ENCODE assay signal across 11 mouse cellular contexts in genomic region chr2:142732370-142732769, GRCm38 (mm10).
DNase-seq lines count a peak whose midpoint lies in the region; ATAC-seq lines count a peak whose summit lies in the region.
"Had no signal": no experiment of that assay in that cellular context is flagged by ENCODE, and none has a peak within 500 bp of the region (broad histone marks: within the 10 kb centered on the region; RNA-seq: fewer than 3 reads in every experiment).

No protein-coding gene starts in this region.

- peaks cover 11% of the 10 kb centered on the region for H3K4me1 ChIP-seq in embryonic facial prominence, embryonic 13.5 days
- no peaks in the 10 kb centered on the region for H3K4me1 ChIP-seq in embryonic facial prominence, embryonic 10.5 days
- peaks cover 7% of the 10 kb centered on the region for H3K4me1 ChIP-seq in midbrain, embryonic 11.5 days (ENCODE audit: control insufficient read depth, insufficient read depth, low read length)
- H3K4me1 ChIP-seq in midbrain, embryonic 10.5 days, result peaks cover 19% of the 10 kb centered on the region
- H3K4me1 ChIP-seq: neural tube, embryonic 12.5 days had no signal

- 0 out of 2 replicates have a peak, but pooled peaks cover 2% of the 10 kb centered on the region for H3K36me3 ChIP-seq in embryonic facial prominence, embryonic 13.5 days
- H3K36me3 ChIP-seq in embryonic facial prominence, embryonic 10.5 days (replicated peaks), result no peaks in the 10 kb centered on the region
- no peaks in the 10 kb centered on the region for H3K36me3 ChIP-seq in midbrain, embryonic 11.5 days (ENCODE audit: control insufficient read depth, insufficient read depth, low read length)
- no peaks in the 10 kb centered on the region for H3K36me3 ChIP-seq in midbrain, embryonic 10.5 days
- H3K36me3 ChIP-seq: midbrain, embryonic 12.5 days; neural tube, embryonic 12.5 days had no signal

- H3K9me3 ChIP-seq in embryonic facial prominence, embryonic 13.5 days, result no peaks in the 10 kb centered on the region
- no peaks in the 10 kb centered on the region for H3K9me3 ChIP-seq in embryonic facial prominence, embryonic 10.5 days
- H3K9me3 ChIP-seq in midbrain, embryonic 11.5 days (ENCODE audit: control insufficient read depth, low read length), result no peaks in the 10 kb centered on the region
- no peaks in the 10 kb centered on the region for H3K9me3 ChIP-seq in midbrain, embryonic 10.5 days (replicated peaks)
- H3K9me3 ChIP-seq: midbrain, embryonic 12.5 days; neural tube, embryonic 12.5 days had no signal

- 94% methylated on average over 4 of the region's 4 CpGs for WGBS in embryonic facial prominence, embryonic 13.5 days
- WGBS in embryonic facial prominence, embryonic 10.5 days, result 90% methylated on average over 4 of the region's 4 CpGs
- 91% methylated on average over 4 of the region's 4 CpGs for WGBS in midbrain, embryonic 11.5 days
- WGBS in midbrain, embryonic 10.5 days, result 91% methylated on average over 4 of the region's 4 CpGs

- no peak overlapping the region for H3K4me3 ChIP-seq in embryonic facial prominence, embryonic 13.5 days
- no peak overlapping the region for H3K4me3 ChIP-seq in embryonic facial prominence, embryonic 10.5 days
- no peak overlapping the region for H3K4me3 ChIP-seq in midbrain, embryonic 11.5 days (ENCODE audit: low read depth, low read length)
- no peak overlapping the region for H3K4me3 ChIP-seq in midbrain, embryonic 10.5 days
- H3K4me3 ChIP-seq: midbrain, embryonic 12.5 days; neural tube, embryonic 12.5 days had no signal

- no peak for ATAC-seq in embryonic facial prominence, embryonic 13.5 days (ENCODE audit: insufficient number of reproducible peaks, insufficient read depth, low FRiP score, low TSS enrichment, low read depth)
- ATAC-seq in midbrain, embryonic 11.5 days (ENCODE audit: low FRiP score), result no peak

- H3K9ac ChIP-seq in embryonic facial prominence, embryonic 13.5 days, result no peak overlapping the region
- H3K9ac ChIP-seq in midbrain, embryonic 11.5 days (ENCODE audit: low read length), result no peak overlapping the region
- H3K9ac ChIP-seq: midbrain, embryonic 12.5 days; neural tube, embryonic 12.5 days had no signal

- no peak for DNase-seq in embryonic facial prominence, embryonic 10.5 days (ENCODE audit: low spot score)
- peak; percentile 14 for DNase-seq in midbrain, embryonic 11.5 days (ENCODE audit: low spot score, missing footprints)
- DNase-seq in midbrain, embryonic 10.5 days (ENCODE audit: low spot score), result no peak
- peak; percentile 40 to 52 for DNase-seq in cerebellum, adult 18-20 months
- DNase-seq in fibroblast of lung, adult 2 months (ENCODE audit: low read depth), result peak; percentile 51
- DNase-seq in neural tube, embryonic 10.5 days (ENCODE audit: extremely low spot score, low spot score), result no peak
- no peak for DNase-seq in embryo, embryonic 10.5 days (ENCODE audit: low spot score)
- DNase-seq: kidney, adult 18-20 months had no signal

- H3K4me2 ChIP-seq in embryonic facial prominence, embryonic 13.5 days, result no peak overlapping the region
- H3K4me2 ChIP-seq in midbrain, embryonic 11.5 days, result no peak overlapping the region
- H3K4me2 ChIP-seq: midbrain, embryonic 12.5 days; neural tube, embryonic 12.5 days had no signal

- H3K27me3 ChIP-seq in embryonic facial prominence, embryonic 13.5 days, result no peaks in the 10 kb centered on the region
- H3K27me3 ChIP-seq in embryonic facial prominence, embryonic 10.5 days (replicated peaks; ENCODE audit: low read depth, poor library complexity, severe bottlenecking), result no peaks in the 10 kb centered on the region
- H3K27me3 ChIP-seq in midbrain, embryonic 11.5 days (ENCODE audit: control insufficient read depth, insufficient read depth, low read length), result no peaks in the 10 kb centered on the region
- no peaks in the 10 kb centered on the region for H3K27me3 ChIP-seq in midbrain, embryonic 10.5 days (ENCODE audit: low read depth, poor library complexity, severe bottlenecking)
- H3K27me3 ChIP-seq: midbrain, embryonic 12.5 days; neural tube, embryonic 12.5 days had no signal

- H3K27ac ChIP-seq in embryonic facial prominence, embryonic 13.5 days, result 0 out of 2 replicates have a peak overlapping the region, but pooled peaks have one; percentile 18
- H3K27ac ChIP-seq in embryonic facial prominence, embryonic 10.5 days (replicated peaks), result no peak overlapping the region
- H3K27ac ChIP-seq in midbrain, embryonic 11.5 days (ENCODE audit: low read depth, low read length), result no peak overlapping the region
- H3K27ac ChIP-seq in midbrain, embryonic 10.5 days (replicated peaks), result no peak overlapping the region
- H3K27ac ChIP-seq: midbrain, embryonic 12.5 days; neural tube, embryonic 12.5 days had no signal

Comparison
In these comparisons a context has a peak if more than half of its experiments do, and no peak if none do; other contexts are left out.
1. DNase-seq: peak in midbrain, embryonic 11.5 days (single experiment), cerebellum, adult 18-20 months (2 of 2) and fibroblast of lung, adult 2 months (single experiment); none in embryonic facial prominence, embryonic 10.5 days (single experiment), midbrain, embryonic 10.5 days (single experiment), neural tube, embryonic 10.5 days (single experiment) and embryo, embryonic 10.5 days (single experiment).